Mouse (Mus musculus): ENCODE measurements around the gene Fhdc1.

Fhdc1 gene

GRCm38 (mm10) chr3:84480006-84480897, at the start of gene Fhdc1:
TSS of gene Fhdc1 (minus strand) at chr3:84480429.
- peak; percentile 35 to 36 for DNase-seq (ENCODE audit: low spot score in 2 of 2)

GRCm38 (mm10) chr3:84529021-84529420, 48.8 kb upstream of the Fhdc1 start:
- DNase-seq (ENCODE audit: low spot score in 2 of 2), result no peak

GRCm38 (mm10) chr3:84524952-84525351, 44.7 kb upstream of the Fhdc1 start:
- no peak for DNase-seq (ENCODE audit: low spot score in 2 of 2)

GRCm38 (mm10) chr3:84516163-84516562, 35.9 kb upstream of the Fhdc1 start:
- no peak for DNase-seq (ENCODE audit: low spot score in 2 of 2)

GRCm38 (mm10) chr3:84512774-84513515, 32.7 kb upstream of the Fhdc1 start:
- no peak for DNase-seq (ENCODE audit: low spot score in 2 of 2)

- no peak for DNase-seq (ENCODE audit: low spot score in 2 of 2)
Observed at GRCm38 (mm10) chr3:84505193-84505592, 25.0 kb upstream of the Fhdc1 start.

- DNase-seq (ENCODE audit: low spot score in 2 of 2), result peak in 1 of 2 experiments; percentile 4
Observed at GRCm38 (mm10) chr3:84504291-84504690, 24.1 kb upstream of the Fhdc1 start.

- DNase-seq (ENCODE audit: low spot score in 2 of 2), result no peak
Observed at GRCm38 (mm10) chr3:84502101-84502500, 21.9 kb upstream of the Fhdc1 start.

- no peak for DNase-seq (ENCODE audit: low spot score in 2 of 2)
Observed at GRCm38 (mm10) chr3:84500491-84500890, 20.3 kb upstream of the Fhdc1 start.

GRCm38 (mm10) chr3:84497718-84498117, 17.5 kb upstream of the Fhdc1 start:
- no peak for DNase-seq (ENCODE audit: low spot score in 2 of 2)

- DNase-seq (ENCODE audit: low spot score in 2 of 2), result no peak
Observed at GRCm38 (mm10) chr3:84492657-84493056, 12.4 kb upstream of the Fhdc1 start.

- no peak for DNase-seq (ENCODE audit: low spot score in 2 of 2)
Observed at GRCm38 (mm10) chr3:84492148-84492547, 11.9 kb upstream of the Fhdc1 start.

GRCm38 (mm10) chr3:84488716-84489115, 8.5 kb upstream of the Fhdc1 start:
- DNase-seq (ENCODE audit: low spot score in 2 of 2), result no peak

- no peak for DNase-seq (ENCODE audit: low spot score in 2 of 2)
Observed at GRCm38 (mm10) chr3:84484891-84485290, 4.7 kb upstream of the Fhdc1 start.

GRCm38 (mm10) chr3:84484333-84484732, 4.1 kb upstream of the Fhdc1 start:
- no peak for DNase-seq (ENCODE audit: low spot score in 2 of 2)

GRCm38 (mm10) chr3:84482121-84482520, 1.9 kb upstream of the Fhdc1 start:
- DNase-seq (ENCODE audit: low spot score in 2 of 2), result no peak

GRCm38 (mm10) chr3:84481104-84481503, 875 bp upstream of the Fhdc1 start:
- DNase-seq (ENCODE audit: low spot score in 2 of 2), result peak; percentile 14 to 41

- peak; percentile 49 to 74 for DNase-seq (ENCODE audit: low spot score in 2 of 2)
Observed at GRCm38 (mm10) chr3:84479293-84480005, 780 bp downstream of the Fhdc1 start.

GRCm38 (mm10) chr3:84478896-84479292, 1.3 kb downstream of the Fhdc1 start:
- DNase-seq (ENCODE audit: low spot score in 2 of 2), result peak in 1 of 2 experiments; percentile 43

GRCm38 (mm10) chr3:84478195-84478594, 2.0 kb downstream of the Fhdc1 start:
- DNase-seq (ENCODE audit: low spot score in 2 of 2), result peak in 1 of 2 experiments; percentile 36

- DNase-seq (ENCODE audit: low spot score in 2 of 2), result no peak
Observed at GRCm38 (mm10) chr3:84477498-84477897, 2.7 kb downstream of the Fhdc1 start.

All from spleen, postnatal 36 days (tissue).